Mouse (Mus musculus) MEL (cell line): Measurements from ENCODE around the gene Ncapd2. TPM values are rescaled to one million over a fixed set of nuclear protein-coding genes. Genes with fewer than 3 reads are reported as not detected.

Experiments used
- DNase-seq: peaks from one replicate; pipeline ENCODE4 v3.0.0; 2011; ENCODE audit warnings: low read depth, low spot score
- H3K27ac ChIP-seq: 2 replicates; pipeline ENCODE4 v1.5.1; 2012; ENCODE audit warnings: low read depth, mild to moderate bottlenecking, control low read depth, low read length, moderate library complexity; ENCODE audit not compliant: control insufficient read depth
- H3K27me3 ChIP-seq, 2 experiments: fragments of 150-350 bp in 1 of 2; sonication (generic) in 1 of 2; 2 replicates each; pipeline ENCODE4 v1.6.1; 2012; ENCODE audit warnings: low read length in 2 of 2, mild to moderate bottlenecking in 2 of 2, improper control_type of control experiment in 1 of 2, moderate library complexity in 1 of 2; ENCODE audit not compliant: insufficient read depth in 2 of 2, control insufficient read depth in 1 of 2
- H3K36me3 ChIP-seq, 2 experiments: 2 replicates each; pipeline ENCODE4 v1.6.1; 2012 to 2014; ENCODE audit warnings: low read length in 2 of 2, improper control_type of control experiment in 1 of 2, inconsistent platforms in 1 of 2, mild to moderate bottlenecking in 1 of 2; ENCODE audit not compliant: insufficient read depth in 2 of 2, control insufficient read depth in 1 of 2
- H3K4me1 ChIP-seq, 2 experiments: fragments of 150-350 bp in 1 of 2; sonication (generic) in 1 of 2; 2 replicates each; pipeline ENCODE4 v1.6.1; 2012; ENCODE audit warnings: low read length in 2 of 2, improper control_type of control experiment in 1 of 2, mild to moderate bottlenecking in 1 of 2; ENCODE audit not compliant: insufficient read depth in 2 of 2, control insufficient read depth in 1 of 2
- H3K4me3 ChIP-seq, 2 experiments: fragments of 150-350 bp in 1 of 2; sonication (generic) in 1 of 2; 2 replicates each; pipeline ENCODE4 v1.5.1; 2012; ENCODE audit warnings: low read depth in 2 of 2, low read length in 2 of 2, mild to moderate bottlenecking in 2 of 2, moderate library complexity in 2 of 2, control low read depth in 1 of 2, improper control_type of control experiment in 1 of 2; ENCODE audit not compliant: control insufficient read depth in 1 of 2, insufficient read depth in 1 of 2
- H3K79me2 ChIP-seq: 2 replicates; pipeline ENCODE4 v1.6.1; 2012; ENCODE audit warnings: mild to moderate bottlenecking, low read length, moderate library complexity; ENCODE audit not compliant: control insufficient read depth, poor library complexity, insufficient read depth
- H3K9ac ChIP-seq: 2 replicates; pipeline ENCODE4 v1.6.1; 2012; ENCODE audit warnings: low read depth, mild to moderate bottlenecking, control low read depth, low read length, moderate library complexity; ENCODE audit not compliant: control insufficient read depth, poor library complexity, severe bottlenecking
- H3K9me3 ChIP-seq: fragments of 150-350 bp; sonication (generic); replicated peaks from 2 replicates; pipeline ENCODE4 v1.6.1; 2012; ENCODE audit warnings: mild to moderate bottlenecking, low read length, improper control_type of control experiment, moderate library complexity; ENCODE audit not compliant: insufficient read depth
- CHD1 ChIP-seq: IDR thresholded peaks from 2 replicates; pipeline ENCODE4 v1.6.1; 2012; ENCODE audit warnings: low read depth, mild to moderate bottlenecking, inconsistent platforms, low read length, improper control_type of control experiment
- CHD2 ChIP-seq: IDR thresholded peaks from 2 replicates; pipeline ENCODE4 v1.6.1; 2011; ENCODE audit warnings: low read length, improper control_type of control experiment
- CTCF ChIP-seq, 3 experiments: IDR thresholded peaks in 2 of 3; conservative IDR thresholded peaks in 1 of 3; 2 replicates each; pipeline ENCODE4 v1.5.1; 2011 to 2012; ENCODE audit warnings: low read length in 3 of 3, low read depth in 2 of 3, mild to moderate bottlenecking in 2 of 3, improper control_type of control experiment in 1 of 3, inconsistent platforms in 1 of 3, mixed read lengths in 1 of 3, moderate library complexity in 1 of 3; ENCODE audit not compliant: control insufficient read depth in 1 of 3, insufficient read depth in 1 of 3, poor library complexity in 1 of 3, severe bottlenecking in 1 of 3
- E2F4 ChIP-seq: IDR thresholded peaks from 2 replicates; pipeline ENCODE4 v1.6.1; 2011; ENCODE audit warnings: low read depth, low read length, improper control_type of control experiment, borderline replicate concordance
- ELF1 ChIP-seq: IDR thresholded peaks from 2 replicates; pipeline ENCODE4 v1.6.1; 2014; ENCODE audit warnings: low read depth, mild to moderate bottlenecking, inconsistent platforms, low read length, improper control_type of control experiment, moderate library complexity
- EP300 ChIP-seq, 2 experiments: IDR thresholded peaks; 2 replicates each; pipeline ENCODE4 v1.6.1; 2011; ENCODE audit warnings: improper control_type of control experiment in 2 of 2, low read length in 2 of 2, low read depth in 1 of 2, mild to moderate bottlenecking in 1 of 2
- GABPA ChIP-seq: IDR thresholded peaks from 2 replicates; pipeline ENCODE4 v1.6.1; 2012; ENCODE audit warnings: low read depth, mild to moderate bottlenecking, inconsistent platforms, low read length, improper control_type of control experiment, moderate library complexity
- GATA1 ChIP-seq: IDR thresholded peaks from 2 replicates; pipeline ENCODE4 v1.6.1; 2011; ENCODE audit warnings: low read depth, low read length, improper control_type of control experiment
- HCFC1 ChIP-seq: IDR thresholded peaks from 2 replicates; pipeline ENCODE4 v1.6.1; 2012; ENCODE audit warnings: low read depth, mild to moderate bottlenecking, inconsistent platforms, low read length, improper control_type of control experiment, moderate library complexity
- MAFK ChIP-seq: IDR thresholded peaks from 2 replicates; pipeline ENCODE4 v1.6.1; 2011; ENCODE audit warnings: low read depth, mild to moderate bottlenecking, low read length, improper control_type of control experiment, borderline replicate concordance
- MAX ChIP-seq: IDR thresholded peaks from 2 replicates; pipeline ENCODE4 v1.6.1; 2011; ENCODE audit warnings: low read length, improper control_type of control experiment
- MAZ ChIP-seq: IDR thresholded peaks from 2 replicates; pipeline ENCODE4 v1.6.1; 2012; ENCODE audit warnings: low read depth, mild to moderate bottlenecking, inconsistent platforms, low read length, improper control_type of control experiment
- MXI1 ChIP-seq: IDR thresholded peaks from 2 replicates; pipeline ENCODE4 v1.6.1; 2011; ENCODE audit warnings: mild to moderate bottlenecking, low read depth, low read length, improper control_type of control experiment
- MYB ChIP-seq: IDR thresholded peaks from 2 replicates; pipeline ENCODE4 v1.6.1; 2011; ENCODE audit warnings: mild to moderate bottlenecking, low read depth, low read length, improper control_type of control experiment
- MYC ChIP-seq: IDR thresholded peaks from 2 replicates; pipeline ENCODE4 v1.6.1; 2011; ENCODE audit warnings: low read depth, mild to moderate bottlenecking, low read length, improper control_type of control experiment, moderate library complexity
- NELFE ChIP-seq: IDR thresholded peaks from 2 replicates; pipeline ENCODE4 v1.6.1; 2011; ENCODE audit warnings: low read depth, low read length, improper control_type of control experiment
- NRF1 ChIP-seq: IDR thresholded peaks from 2 replicates; pipeline ENCODE4 v1.6.1; 2014; ENCODE audit warnings: low read depth, mild to moderate bottlenecking, inconsistent platforms, low read length, improper control_type of control experiment, moderate library complexity; ENCODE audit not compliant: poor library complexity, insufficient read depth, severe bottlenecking
- POLR2A ChIP-seq, 2 experiments: IDR thresholded peaks; 2 replicates each; pipeline ENCODE4 v1.6.1; 2011 to 2012; ENCODE audit warnings: low read length in 2 of 2, mild to moderate bottlenecking in 2 of 2, control low read depth in 1 of 2, improper control_type of control experiment in 1 of 2, low read depth in 1 of 2, moderate library complexity in 1 of 2; ENCODE audit not compliant: control insufficient read depth in 1 of 2, insufficient read depth in 1 of 2, poor library complexity in 1 of 2
- POLR2AphosphoS2 ChIP-seq: IDR thresholded peaks from 2 replicates; pipeline ENCODE4 v1.6.1; 2011; ENCODE audit warnings: low read length, improper control_type of control experiment
- RCOR1 ChIP-seq: IDR thresholded peaks from 2 replicates; pipeline ENCODE4 v1.6.1; 2012; ENCODE audit warnings: low read depth, mild to moderate bottlenecking, inconsistent platforms, low read length, improper control_type of control experiment
- SIN3A ChIP-seq: IDR thresholded peaks from 2 replicates; pipeline ENCODE4 v1.6.1; 2012; ENCODE audit warnings: low read length, improper control_type of control experiment, inconsistent platforms
- SMC3 ChIP-seq: IDR thresholded peaks from 2 replicates; pipeline ENCODE4 v1.6.1; 2011; ENCODE audit warnings: low read depth, low read length, improper control_type of control experiment
- TBP ChIP-seq: IDR thresholded peaks from 2 replicates; pipeline ENCODE4 v1.8.0; 2011; ENCODE audit warnings: low read depth, low read length, improper control_type of control experiment
- TCF12 ChIP-seq: IDR thresholded peaks from 2 replicates; pipeline ENCODE4 v1.6.1; 2014; ENCODE audit warnings: low read depth, mild to moderate bottlenecking, inconsistent platforms, low read length, improper control_type of control experiment, moderate library complexity
- USF1 ChIP-seq: IDR thresholded peaks from 2 replicates; pipeline ENCODE4 v1.6.1; 2014; ENCODE audit warnings: low read depth, mild to moderate bottlenecking, inconsistent platforms, low read length, improper control_type of control experiment, moderate library complexity
- ZKSCAN1 ChIP-seq: IDR thresholded peaks from 2 replicates; pipeline ENCODE4 v1.6.1; 2012; ENCODE audit warnings: low read depth, mild to moderate bottlenecking, inconsistent platforms, low read length, improper control_type of control experiment, moderate library complexity
- ZMIZ1 ChIP-seq: IDR thresholded peaks from 2 replicates; pipeline ENCODE4 v1.6.1; 2012; ENCODE audit warnings: low read depth, mild to moderate bottlenecking, inconsistent platforms, low read length, improper control_type of control experiment, moderate library complexity
- ZNF384 ChIP-seq: IDR thresholded peaks from 2 replicates; pipeline ENCODE4 v1.6.1; 2012; ENCODE audit warnings: low read depth, mild to moderate bottlenecking, inconsistent platforms, low read length, improper control_type of control experiment
- polyA plus RNA-seq, 2 experiments: library from polyadenylated mRNA; stranded (reverse) in 1 of 2; unstranded in 1 of 2; fragments of >175 nt in 1 of 2; fragments of >200 nt in 1 of 2; gene quantifications; 2 replicates each; pipeline versions ENCODE4 v1.2.1 to v1.2.4; 2012; ENCODE audit warnings: low replicate concordance in 2 of 2, low read depth in 1 of 2; ENCODE audit not compliant: insufficient read length in 2 of 2, insufficient read depth in 1 of 2, missing spikeins in 1 of 2
- total RNA-seq: library from RNA; depleted of rRNA; stranded (reverse); fragments of 300-350 nt; gene quantifications from 2 replicates; pipeline ENCODE4 v1.2.3, GENCODE M21; 2012

Ncapd2 gene
- total and polyA plus RNA-seq, 3 experiments, result 86.6 to 394 TPM; not detected in 1

GRCm38 (mm10) chr6:125166051-125166751 lies 25.3 kb downstream of the Ncapd2 start, which contains the start of gene Gapdh:
Gene Gapdh (minus strand): TSS chr6:125166467.
- Histone ChIP-seq H3K36me3 (peaks cover 0 to 18% of the 10 kb centered on the region in 2 experiments; a peak in 3 of 4 replicates), H3K4me1 (peaks cover 3 to 21% of the 10 kb centered on the region in 2 experiments)
- DNase-seq, result peak; percentile 84

GRCm38 (mm10) chr6:125165328-125165891 lies 26.1 kb downstream of the Ncapd2 start:
- peak overlapping the region; percentile 94 for H3K9ac ChIP-seq
- H3K79me2 ChIP-seq, result peaks cover 24% of the 10 kb centered on the region
- peak; percentile 98 for DNase-seq
- peaks cover 3 to 29% of the 10 kb centered on the region in 2 experiments for H3K4me1 ChIP-seq
- H3K4me3 ChIP-seq, result peak overlapping the region; percentile 64 to 74
- no peaks in the 10 kb centered on the region for H3K9me3 ChIP-seq
- no peaks in the 10 kb centered on the region for H3K27me3 ChIP-seq
- peak overlapping the region; percentile 83 for H3K27ac ChIP-seq
- H3K36me3 ChIP-seq, result peaks cover 0 to 26% of the 10 kb centered on the region in 2 experiments; a peak in 3 of 4 replicates
- TF ChIP-seq MYC (peak; percentile 75), GABPA (no peak), MXI1 (peak; percentile 98), E2F4 (no peak), NRF1 (no peak), SIN3A (peak; percentile 89), ELF1 (peak; percentile 23; the same call in 1 of the 2 replicates), RCOR1 (0 out of 2 replicates have a peak, but pooled peaks have one; percentile 44), TBP (peak; percentile 98), MAZ (peak; percentile 96), MAFK (no peak), GATA1 (0 out of 2 replicates have a peak, but pooled peaks have one; percentile 9), CTCF (IDR thresholded peaks at IDR 0.05 in 2 of 3, conservative IDR thresholded peaks at IDR 0.05 in 1 of 3; ENCODE audit: control insufficient read depth in 1 of 3, insufficient read depth in 1 of 3, low read depth in 2 of 3, low read length in 3 of 3, poor library complexity in 1 of 3, severe bottlenecking in 1 of 3) (no peak), USF1 (0 out of 2 replicates have a peak, but pooled peaks have one; percentile 16), ZKSCAN1 (0 out of 2 replicates have a peak, but pooled peaks have one; percentile 6), HCFC1 (peak; percentile 66), NELFE (peak; percentile 100), SMC3 (no peak), CHD2 (peak; percentile 75), TCF12 (peak; percentile 40; the same call in 1 of the 2 replicates), POLR2A (IDR thresholded peaks at IDR 0.05; ENCODE audit: control insufficient read depth in 1 of 2, insufficient read depth in 1 of 2, low read depth in 1 of 2, low read length in 2 of 2, poor library complexity in 1 of 2) (peak; percentile 99 to 100), MAX (peak; percentile 82), MYB (no peak), POLR2AphosphoS2 (peak; percentile 100), ZMIZ1 (peak; percentile 99)

More at GRCm38 (mm10) chr6:125166051-125166751, 25.3 kb downstream of the Ncapd2 start, which contains the start of gene Gapdh:
- H3K27me3 ChIP-seq, result no peaks in the 10 kb centered on the region
- H3K9me3 ChIP-seq, result no peaks in the 10 kb centered on the region
- peak within 1 kb of the TSS; percentile 94 for H3K9ac ChIP-seq
- TF ChIP-seq EP300 (IDR thresholded peaks at IDR 0.05; ENCODE audit: low read depth in 1 of 2, low read length in 2 of 2), result no peak
- peak; percentile 83 for TF ChIP-seq ZNF384
- TF ChIP-seq MAFK, result no peak
- peak; percentile 57; the same call in 1 of the 2 replicates for TF ChIP-seq SIN3A
- TF ChIP-seq ELF1, result 0 out of 2 replicates have a peak, but pooled peaks have one; percentile 1
- 0 out of 2 replicates have a peak, but pooled peaks have one; percentile 4 for TF ChIP-seq TCF12
- peak; percentile 53; the same call in 1 of the 2 replicates for TF ChIP-seq ZMIZ1
- TF ChIP-seq TBP, result peak; percentile 23; the same call in 1 of the 2 replicates
- TF ChIP-seq HCFC1, result no peak; the same call in 1 of the 2 replicates
- 0 out of 2 replicates have a peak, but pooled peaks have one; percentile 66 for TF ChIP-seq CHD1
- TF ChIP-seq MYC, result 0 out of 2 replicates have a peak, but pooled peaks have one; percentile 4
- H3K79me2 ChIP-seq, result peaks cover 24% of the 10 kb centered on the region
- H3K4me3 ChIP-seq, result peak within 1 kb of the TSS; percentile 64 to 74
- H3K27ac ChIP-seq, result peak within 1 kb of the TSS; percentile 83
